Mouse (Mus musculus): ENCODE measurements around the gene Tsen54. TPM values are rescaled to one million over a fixed set of nuclear protein-coding genes. Genes with fewer than 3 reads are reported as not detected.
"Not testable (repeated sequence)": the region's sequence is repeated elsewhere in the genome, so short reads cannot be mapped to it uniquely, and the experiment has no call there.

Tsen54 gene
- polyA plus RNA-seq, 1 experiment from 2014 or later, result 38.1 TPM

DNA sequence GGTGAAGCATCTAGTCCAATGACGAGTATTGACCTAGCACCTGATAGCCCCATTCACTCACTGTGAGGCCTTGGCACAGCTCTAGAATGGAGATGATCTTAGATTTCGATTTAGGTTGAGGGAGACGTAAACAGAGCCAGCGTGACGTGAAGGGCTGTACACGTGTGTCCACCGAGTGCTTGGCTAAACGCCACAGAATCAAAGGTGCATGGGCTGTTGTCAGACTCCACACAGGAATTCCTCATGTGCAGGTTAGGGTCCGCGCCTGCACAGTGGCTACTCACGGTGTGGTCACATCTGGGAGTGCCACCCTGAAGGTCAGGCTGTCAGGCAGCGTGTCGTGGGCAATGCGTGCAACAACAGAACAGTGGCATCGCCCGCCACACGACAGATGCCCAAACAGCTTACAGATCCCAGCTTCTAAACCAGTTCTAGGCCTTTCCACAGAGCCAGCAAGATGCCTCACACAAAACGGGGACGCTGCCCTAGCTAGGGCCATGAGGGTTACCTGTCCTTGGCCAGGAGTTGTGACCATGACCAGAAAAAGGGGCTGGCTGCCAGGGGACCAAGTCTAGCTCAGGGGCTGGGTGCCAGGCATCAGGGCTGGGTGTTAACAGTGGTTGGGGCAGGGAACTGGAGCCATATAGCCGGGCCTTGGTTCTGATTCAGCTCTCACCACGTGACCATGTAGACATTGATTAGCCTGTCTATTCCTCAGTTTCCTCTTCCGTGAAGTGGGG is 23.3 kb downstream of the Tsen54 start:
- peaks cover 41% of the 10 kb centered on the region for H3K27me3 ChIP-seq (ENCODE audit: insufficient read depth, poor library complexity, severe bottlenecking)
- DNase-seq (ENCODE audit: low spot score), result no peak
- peak overlapping the region; percentile 12; the same call in 1 of the 2 replicates for H3K27ac ChIP-seq
- H3K9me3 ChIP-seq, result no peaks in the 10 kb centered on the region
- H3K4me1 ChIP-seq (replicated peaks), result peaks cover 73% of the 10 kb centered on the region
- WGBS, result 95% methylated on average over 22 of the region's 22 CpGs
- H3K4me3 ChIP-seq, result no peak overlapping the region
- H3K36me3 ChIP-seq, result no peaks in the 10 kb centered on the region

DNA sequence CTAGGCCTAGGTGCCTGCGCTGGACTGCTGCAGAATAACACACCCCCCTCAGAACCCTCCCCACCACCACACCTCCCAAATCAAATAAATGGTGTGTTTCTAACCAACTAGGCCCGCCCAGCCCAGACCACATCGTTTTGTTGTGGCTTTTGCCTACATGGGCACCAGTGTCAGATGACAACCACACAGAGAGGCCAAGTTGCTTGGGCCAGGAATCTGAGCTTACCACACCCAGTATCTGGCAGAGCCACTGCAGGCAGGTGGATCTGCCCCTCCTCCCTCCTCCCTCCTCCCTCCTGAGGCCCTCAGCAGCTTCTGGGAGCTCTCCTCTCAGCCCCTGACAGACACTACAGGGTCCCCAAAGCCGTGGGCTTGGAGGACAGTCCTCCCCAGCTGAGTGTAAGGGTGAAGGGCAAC is 24.4 kb downstream of the Tsen54 start:
- Histone ChIP-seq H3K27me3 (ENCODE audit: insufficient read depth, poor library complexity, severe bottlenecking) (peaks cover 36% of the 10 kb centered on the region), H3K36me3 (no peaks in the 10 kb centered on the region), H3K4me1 (replicated peaks) (peaks cover 72% of the 10 kb centered on the region), H3K9me3 (no peaks in the 10 kb centered on the region), H3K27ac (peak overlapping the region; percentile 50; the same call in 1 of the 2 replicates), H3K4me3 (no peak overlapping the region)
- no peak for DNase-seq (ENCODE audit: low spot score)
- 46% methylated on average over 4 of the region's 4 CpGs for WGBS

DNA sequence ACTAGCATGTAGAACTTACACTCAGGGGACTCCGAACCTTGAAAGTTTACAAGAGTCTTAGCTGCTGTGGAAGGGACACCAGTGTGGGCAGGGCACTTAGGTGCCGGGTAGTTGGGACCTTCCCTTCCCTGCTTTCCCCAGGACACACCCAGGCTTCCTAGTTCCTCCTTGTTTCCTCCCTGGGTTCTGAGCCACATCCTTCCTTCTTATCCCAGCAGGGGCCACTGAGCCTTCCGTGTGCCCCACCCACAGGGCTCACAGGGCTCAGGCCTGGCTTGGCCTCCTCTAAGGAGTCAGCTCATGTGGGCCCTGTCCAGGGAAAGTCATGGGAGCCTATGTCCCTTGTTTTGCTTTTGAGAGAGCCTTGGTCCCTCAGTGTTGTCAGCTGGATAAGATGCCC is 25.2 kb downstream of the Tsen54 start:
- Histone ChIP-seq H3K27me3 (ENCODE audit: insufficient read depth, poor library complexity, severe bottlenecking) (peaks cover 28% of the 10 kb centered on the region), H3K4me1 (replicated peaks) (peaks cover 73% of the 10 kb centered on the region), H3K27ac (peak overlapping the region; percentile 68), H3K9me3 (no peaks in the 10 kb centered on the region), H3K4me3 (no peak overlapping the region), H3K36me3 (no peaks in the 10 kb centered on the region)
- DNase-seq (ENCODE audit: low spot score), result no peak
- 68% methylated on average over 3 of the region's 3 CpGs for WGBS

DNA sequence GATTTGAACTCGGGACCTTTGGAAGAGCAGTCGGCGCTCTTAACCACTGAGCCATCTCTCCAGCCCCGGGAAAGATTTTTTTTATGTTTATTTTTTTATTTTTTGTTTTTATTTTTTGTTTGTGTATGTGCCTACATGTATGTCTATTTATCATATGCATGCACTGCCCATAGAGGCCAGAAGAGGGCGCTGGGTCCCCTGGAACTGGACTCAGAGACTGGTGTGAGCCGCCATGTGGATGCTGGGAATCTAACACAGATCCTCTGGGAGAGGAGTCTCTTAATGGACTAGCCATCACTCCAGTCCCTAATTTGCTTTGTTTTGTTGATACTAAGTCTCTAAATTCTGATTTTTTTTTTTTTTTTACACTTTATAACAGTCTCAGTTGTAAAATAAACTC is 26.5 kb downstream of the Tsen54 start:
- Histone ChIP-seq H3K4me3 (no peak overlapping the region), H3K4me1 (replicated peaks) (peaks cover 62% of the 10 kb centered on the region), H3K27me3 (ENCODE audit: insufficient read depth, poor library complexity, severe bottlenecking) (peaks cover 16% of the 10 kb centered on the region), H3K36me3 (peaks cover 11% of the 10 kb centered on the region), H3K27ac (no peak overlapping the region), H3K9me3 (peaks cover 5% of the 10 kb centered on the region; the same call in 1 of the 2 replicates)
- no peak for DNase-seq (ENCODE audit: low spot score)
- WGBS, result 85% methylated on average over 6 of the region's 6 CpGs

DNA sequence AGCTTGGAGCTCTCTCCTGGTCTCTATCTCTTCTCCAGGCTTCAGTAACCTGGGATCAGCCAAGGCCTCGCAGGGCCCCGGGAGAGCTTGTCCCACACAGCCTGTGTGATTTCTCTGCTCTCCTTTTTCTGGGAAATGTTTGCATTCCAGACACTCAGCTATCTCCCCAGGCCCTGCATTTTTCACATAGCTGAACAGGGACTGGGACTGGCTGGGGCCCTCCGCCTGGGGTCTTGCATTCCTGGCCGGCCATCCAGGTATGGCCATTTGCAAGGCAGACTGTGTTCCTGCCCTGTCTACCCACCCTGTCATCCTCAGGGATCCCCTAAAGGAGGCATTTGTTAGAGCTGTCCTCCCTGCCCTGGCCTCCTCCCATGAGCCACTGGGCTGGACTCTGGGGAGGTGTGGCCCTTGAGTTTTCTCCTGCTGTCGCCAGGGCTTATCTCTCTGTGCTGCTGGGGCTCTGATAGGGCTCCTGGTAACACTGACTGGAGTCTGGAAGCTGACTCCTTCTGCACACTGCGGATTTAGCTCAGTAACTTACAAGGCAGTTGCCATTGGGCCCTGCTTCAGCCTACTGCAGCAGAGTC is 27.5 kb downstream of the Tsen54 start:
- Histone ChIP-seq H3K4me1 (replicated peaks) (peaks cover 52% of the 10 kb centered on the region), H3K36me3 (peaks cover 21% of the 10 kb centered on the region), H3K27ac (peak overlapping the region; percentile 79), H3K4me3 (peak overlapping the region; percentile 1; the same call in 1 of the 2 replicates), H3K27me3 (ENCODE audit: insufficient read depth, poor library complexity, severe bottlenecking) (peaks cover 11% of the 10 kb centered on the region), H3K9me3 (peaks cover 5% of the 10 kb centered on the region; the same call in 1 of the 2 replicates)
- DNase-seq (ENCODE audit: low spot score), result peak; percentile 46
- 20% methylated on average over 6 of the region's 6 CpGs for WGBS

DNA sequence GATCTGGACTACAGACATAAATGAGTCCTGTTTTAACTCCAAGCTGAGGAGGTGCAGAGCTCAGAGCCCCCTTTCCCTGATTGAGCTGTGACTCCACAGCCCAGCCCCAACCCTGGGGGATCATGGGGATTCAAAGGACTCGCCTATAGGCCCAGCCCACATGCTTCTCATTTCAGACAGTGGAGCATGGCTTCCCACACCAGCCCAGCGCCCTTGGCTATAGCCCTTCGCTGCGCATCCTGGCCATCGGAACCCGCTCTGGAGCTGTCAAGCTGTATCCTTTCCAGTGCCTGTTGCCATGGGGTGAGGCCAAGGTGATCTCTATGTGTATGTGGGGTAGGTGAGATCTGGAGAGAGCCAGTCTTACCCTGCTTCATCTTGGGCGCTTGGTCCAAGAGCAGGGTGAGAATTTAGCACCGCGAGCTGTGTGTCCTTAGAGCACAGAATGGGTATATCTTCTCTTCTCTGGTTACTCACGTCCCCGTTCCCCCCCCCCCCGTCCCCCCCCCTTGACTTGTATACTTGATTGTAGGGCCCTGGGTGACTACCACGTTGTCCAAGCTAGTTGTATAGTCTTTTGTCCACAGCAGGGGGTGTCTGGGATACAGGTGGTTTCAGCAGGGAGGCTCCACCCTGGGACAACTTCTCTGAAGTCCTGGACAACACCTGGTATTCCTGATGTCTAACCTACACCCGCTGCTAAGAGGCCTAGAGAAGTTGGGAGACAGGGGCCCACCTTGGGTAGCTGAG is 28.8 kb downstream of the Tsen54 start:
- Histone ChIP-seq H3K36me3 (peaks cover 23% of the 10 kb centered on the region), H3K27ac (peak overlapping the region; percentile 79; the same call in 1 of the 2 replicates), H3K4me1 (replicated peaks) (peaks cover 50% of the 10 kb centered on the region), H3K27me3 (ENCODE audit: insufficient read depth, poor library complexity, severe bottlenecking) (peaks cover 8% of the 10 kb centered on the region), H3K9me3 (peaks cover 5% of the 10 kb centered on the region; the same call in 1 of the 2 replicates), H3K4me3 (no peak overlapping the region)
- WGBS, result 80% methylated on average over 12 of the region's 14 CpGs
- no peak for DNase-seq (ENCODE audit: low spot score)

DNA sequence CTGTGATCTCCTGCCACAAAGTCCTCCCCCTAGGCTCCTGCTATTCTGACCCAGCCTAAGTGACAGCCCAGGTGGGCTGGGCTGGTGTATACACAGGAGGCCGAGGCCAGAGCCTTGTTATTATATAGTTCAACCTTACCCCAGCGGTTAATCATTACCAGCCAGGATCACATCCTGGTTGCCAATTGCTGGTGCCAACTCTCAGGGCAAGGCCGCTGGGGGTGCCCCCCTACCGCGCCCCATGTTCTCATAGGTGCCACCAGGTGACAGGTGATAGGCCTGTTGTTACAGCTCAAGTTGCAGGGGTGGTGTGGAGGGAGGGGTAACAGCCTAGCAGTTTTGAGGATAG is 29.3 kb downstream of the Tsen54 start:
- Histone ChIP-seq H3K27me3 (ENCODE audit: insufficient read depth, poor library complexity, severe bottlenecking) (peaks cover 7% of the 10 kb centered on the region; the same call in 1 of the 2 replicates), H3K4me3 (no peak overlapping the region), H3K4me1 (replicated peaks) (peaks cover 48% of the 10 kb centered on the region), H3K36me3 (peaks cover 23% of the 10 kb centered on the region), H3K9me3 (peaks cover 5% of the 10 kb centered on the region; the same call in 1 of the 2 replicates), H3K27ac (peak overlapping the region; percentile 62; the same call in 1 of the 2 replicates)
- DNase-seq (ENCODE audit: low spot score), result no peak
- 82% methylated on average over 5 of the region's 5 CpGs for WGBS

DNA sequence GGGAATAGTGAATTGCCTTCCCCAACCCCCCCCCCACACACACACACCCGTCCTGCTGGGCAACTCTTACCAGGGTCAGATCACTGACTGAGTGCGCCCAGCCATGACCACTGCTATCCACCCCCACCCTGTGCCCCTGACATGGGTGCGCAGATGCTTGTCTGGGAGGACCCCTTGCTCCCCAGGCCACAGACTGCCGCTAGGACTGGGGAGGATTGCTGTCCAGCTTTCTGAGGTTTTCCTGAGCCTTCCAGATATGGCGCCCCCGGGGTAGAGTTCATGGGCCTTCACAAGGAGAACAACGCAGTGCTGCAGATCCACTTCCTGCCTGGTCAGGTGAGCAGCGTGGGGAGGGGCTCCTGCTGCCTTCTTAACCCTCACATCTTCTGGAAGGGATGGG is 29.7 kb downstream of the Tsen54 start:
- WGBS, result 78% methylated on average over 8 of the region's 8 CpGs
- Histone ChIP-seq H3K27ac (peak overlapping the region; percentile 62; the same call in 1 of the 2 replicates), H3K4me1 (replicated peaks) (peaks cover 48% of the 10 kb centered on the region), H3K4me3 (no peak overlapping the region), H3K36me3 (peaks cover 23% of the 10 kb centered on the region), H3K27me3 (ENCODE audit: insufficient read depth, poor library complexity, severe bottlenecking) (0 out of 2 replicates have a peak, but pooled peaks cover 3% of the 10 kb centered on the region), H3K9me3 (peaks cover 5% of the 10 kb centered on the region; the same call in 1 of the 2 replicates)
- DNase-seq (ENCODE audit: low spot score), result no peak

DNA sequence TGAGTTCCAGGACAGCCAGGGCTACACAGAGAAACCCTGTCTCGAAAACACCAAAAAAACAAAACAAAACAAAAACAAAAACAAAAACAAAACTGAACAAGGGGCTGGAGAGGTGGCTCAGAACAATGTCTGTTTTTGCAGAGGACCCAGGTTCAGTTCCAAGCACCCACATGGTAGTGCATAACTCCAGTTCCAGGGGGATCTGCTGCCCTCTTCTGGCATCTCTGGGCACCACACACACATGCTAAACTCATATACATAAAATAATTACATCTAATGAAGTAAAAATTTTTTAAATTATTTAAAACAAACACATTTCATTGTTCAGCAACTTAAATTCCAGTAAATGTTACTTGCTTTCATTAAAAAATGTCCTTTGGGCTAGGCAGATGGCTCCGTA is 31.3 kb downstream of the Tsen54 start:
- Histone ChIP-seq H3K36me3 (peaks cover 32% of the 10 kb centered on the region), H3K27me3 (ENCODE audit: insufficient read depth, poor library complexity, severe bottlenecking) (no peaks in the 10 kb centered on the region), H3K4me1 (replicated peaks) (peaks cover 38% of the 10 kb centered on the region), H3K9me3 (peaks cover 5% of the 10 kb centered on the region; the same call in 1 of the 2 replicates), H3K27ac (no peak overlapping the region), H3K4me3 (no peak overlapping the region)
- no peak for DNase-seq (ENCODE audit: low spot score)
- WGBS, result 99% methylated on average over 2 of the region's 2 CpGs

DNA sequence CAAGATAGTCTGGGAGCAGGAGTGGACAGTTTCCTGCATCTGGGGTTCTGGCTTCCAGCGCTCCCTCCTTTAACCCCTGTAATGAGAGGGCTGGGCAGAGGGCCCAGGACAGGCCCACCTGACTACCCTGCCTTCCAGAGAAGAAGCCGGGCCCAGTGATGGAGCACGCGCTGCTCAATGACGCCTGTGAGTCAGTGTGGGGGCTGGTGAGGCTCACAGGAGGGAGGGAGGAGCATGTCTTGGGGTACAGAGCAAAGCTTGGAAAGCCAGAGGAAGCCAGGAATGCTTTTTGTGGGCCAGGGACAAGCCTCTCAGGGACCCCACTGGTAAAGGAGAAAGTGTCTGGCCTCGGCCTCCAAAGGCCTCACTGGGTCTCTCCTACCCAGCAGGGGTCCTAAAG is 40.1 kb downstream of the Tsen54 start:
- Histone ChIP-seq H3K4me3 (no peak overlapping the region), H3K27me3 (ENCODE audit: insufficient read depth, poor library complexity, severe bottlenecking) (peaks cover 43% of the 10 kb centered on the region), H3K4me1 (replicated peaks) (peaks cover 21% of the 10 kb centered on the region), H3K27ac (no peak overlapping the region), H3K36me3 (peaks cover 28% of the 10 kb centered on the region; the same call in 1 of the 2 replicates), H3K9me3 (no peaks in the 10 kb centered on the region)
- WGBS, result 77% methylated on average over 6 of the region's 6 CpGs
- no peak for DNase-seq (ENCODE audit: low spot score)

DNA sequence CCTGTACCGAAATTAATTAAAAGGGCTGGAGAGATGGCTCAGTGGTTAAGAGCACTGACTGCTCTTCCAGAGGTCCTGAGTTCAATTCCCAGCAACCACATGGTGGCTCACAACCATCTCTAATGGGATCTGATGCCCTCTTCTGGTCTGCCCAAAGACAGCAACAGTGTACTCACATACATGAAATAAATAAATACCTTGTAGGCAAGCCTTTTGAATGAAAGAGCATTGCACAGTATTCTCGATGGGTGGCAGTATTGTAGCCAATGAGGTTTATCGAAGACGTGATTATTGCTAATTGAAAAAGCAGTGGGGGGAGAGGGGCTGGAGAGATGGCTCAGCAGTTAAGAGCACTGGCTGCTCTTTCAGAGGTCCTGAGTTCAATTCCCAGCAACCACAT is 42.6 kb downstream of the Tsen54 start:
- H3K9me3 ChIP-seq; H3K4me3 ChIP-seq; DNase-seq (ENCODE audit: low spot score); H3K27ac ChIP-seq: not testable (repeated sequence)
- WGBS, result 92% methylated on average over 4 of the region's 4 CpGs
- H3K27me3 ChIP-seq (ENCODE audit: insufficient read depth, poor library complexity, severe bottlenecking), result peaks cover 68% of the 10 kb centered on the region
- peaks cover 13% of the 10 kb centered on the region; the same call in 1 of the 2 replicates for H3K36me3 ChIP-seq
- H3K4me1 ChIP-seq (replicated peaks), result peaks cover 26% of the 10 kb centered on the region

DNA sequence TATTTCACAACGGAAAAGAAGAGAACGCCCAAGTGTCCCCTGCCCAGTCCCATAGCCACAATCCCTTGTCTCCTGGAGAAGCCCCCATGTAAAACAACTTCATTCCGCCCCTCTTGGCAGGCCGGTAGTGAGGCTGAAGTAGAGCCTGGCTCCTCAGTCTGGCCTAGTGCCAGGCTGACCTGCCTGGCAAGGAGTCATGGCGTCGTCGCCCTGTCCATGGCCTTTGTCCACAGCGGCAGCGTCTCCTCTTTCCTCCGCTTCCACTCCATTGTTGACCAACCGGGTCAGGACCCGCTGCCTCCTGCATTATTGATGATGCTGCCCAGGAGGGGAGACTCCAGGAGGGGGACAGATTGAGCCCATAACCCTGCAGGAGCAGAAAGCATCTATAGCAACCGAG is 43.4 kb downstream of the Tsen54 start:
- H3K4me3 ChIP-seq, result peak overlapping the region; percentile 50

More for the DNA sequence above, 43.4 kb downstream of the Tsen54 start:
- 0 out of 2 replicates have a peak, but pooled peaks cover 10% of the 10 kb centered on the region for H3K36me3 ChIP-seq
- 41% methylated on average over 13 of the region's 13 CpGs for WGBS
- H3K27me3 ChIP-seq (ENCODE audit: insufficient read depth, poor library complexity, severe bottlenecking), result peaks cover 73% of the 10 kb centered on the region
- H3K9me3 ChIP-seq, result no peaks in the 10 kb centered on the region
- H3K27ac ChIP-seq, result peak overlapping the region; percentile 57; the same call in 1 of the 2 replicates
- no peak for DNase-seq (ENCODE audit: low spot score)
- peaks cover 26% of the 10 kb centered on the region for H3K4me1 ChIP-seq (replicated peaks)
